Mouse (Mus musculus) liver, embryonic 12.5 days (tissue): ENCODE results near the gene Golgb1. TPM values are rescaled to one million over a fixed set of nuclear protein-coding genes. Genes with fewer than 3 reads are reported as not detected.
A peak's percentile ranks its signal among the peaks of the same experiment; 100 is the strongest.

ENCODE experiments used
- ATAC-seq: fragments of 200-750 bp; cut with Nextera tagmentation; 2 replicates; pipeline ENCODE4 v1.8.0; 2017; ENCODE audit warnings: moderate number of reproducible peaks, mild to moderate bottlenecking, moderate library complexity
- H3K27ac ChIP-seq: fragments of 300-500 bp; sonication (generic); 2 replicates; pipeline ENCODE4 v1.5.1; 2016; ENCODE audit warnings: mild to moderate bottlenecking
- H3K27me3 ChIP-seq: fragments of 300-500 bp; sonication (generic); replicated peaks from 2 replicates; pipeline ENCODE4 v1.6.1; 2016; ENCODE audit warnings: mild to moderate bottlenecking, moderate library complexity
- H3K36me3 ChIP-seq: fragments of 300-500 bp; sonication (generic); 2 replicates; pipeline ENCODE4 v1.6.1; 2016; ENCODE audit warnings: mild to moderate bottlenecking, moderate library complexity
- H3K4me1 ChIP-seq: fragments of 300-500 bp; sonication (generic); 2 replicates; pipeline ENCODE4 v1.6.1; 2016
- H3K4me2 ChIP-seq: fragments of 300-500 bp; sonication (generic); 2 replicates; pipeline ENCODE4 v1.6.1; 2016; ENCODE audit warnings: mild to moderate bottlenecking, moderate library complexity
- H3K4me3 ChIP-seq: fragments of 300-500 bp; sonication (generic); 2 replicates; pipeline ENCODE4 v1.5.1; 2016; ENCODE audit warnings: mild to moderate bottlenecking, moderate library complexity
- H3K9ac ChIP-seq: fragments of 300-500 bp; sonication (generic); 2 replicates; pipeline ENCODE4 v1.6.1; 2016; ENCODE audit warnings: mild to moderate bottlenecking, moderate library complexity
- H3K9me3 ChIP-seq: fragments of 300-500 bp; sonication (generic); replicated peaks from 2 replicates; pipeline ENCODE4 v1.6.1; 2016; ENCODE audit warnings: mild to moderate bottlenecking, moderate library complexity
- WGBS: fragments of 180-500 bp; shearing (Covaris S2); methylation state at CpG from one replicate; pipeline ENCODE4 v1.1.7; 2016; ENCODE audit not compliant: insufficient replicate concordance; 5-methylcytosine and 5-hydroxymethylcytosine counted together
- polyA plus RNA-seq: library from polyadenylated mRNA; unstranded; fragments of >200 nt; fragmentation: Nextera tagmentation; extraction: Ambion mirVana; gene quantifications from 2 replicates; pipeline ENCODE4 v1.2.1, GENCODE M21; 2016

Golgb1 gene
- polyA plus RNA-seq, 1 experiment from 2014 or later, result 36.3 TPM

DNA sequence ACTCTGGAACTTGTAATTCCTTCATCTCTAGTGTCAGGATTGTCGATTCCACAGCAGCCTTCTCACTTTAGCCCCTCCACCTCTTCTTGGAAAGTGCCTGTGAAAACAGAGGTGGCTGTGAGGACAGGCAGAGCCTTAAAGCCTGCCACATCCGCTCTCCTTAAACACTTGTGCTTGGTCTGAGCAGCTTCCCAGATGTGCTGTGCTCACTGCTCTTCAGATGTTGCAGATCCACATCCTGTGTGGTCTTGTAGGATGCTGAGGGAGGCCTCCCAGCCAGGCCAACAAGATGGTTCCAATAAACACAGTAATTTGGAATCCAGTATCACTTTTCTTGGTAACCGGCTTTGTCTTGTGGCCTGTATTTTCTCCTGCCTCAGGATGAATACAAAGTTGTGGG lies 57.0 kb downstream of the Golgb1 start:
- ATAC-seq, result no peak
- no peak overlapping the region for H3K4me2 ChIP-seq
- H3K4me3 ChIP-seq, result no peak overlapping the region
- no peak overlapping the region for H3K27ac ChIP-seq
- WGBS, result 84% methylated on average over 3 of the region's 3 CpGs
- H3K27me3 ChIP-seq, result no peaks in the 10 kb centered on the region
- H3K9me3 ChIP-seq, result no peaks in the 10 kb centered on the region
- H3K9ac ChIP-seq, result no peak overlapping the region
- peaks cover 23% of the 10 kb centered on the region for H3K4me1 ChIP-seq
- H3K36me3 ChIP-seq, result peaks cover 59% of the 10 kb centered on the region

DNA sequence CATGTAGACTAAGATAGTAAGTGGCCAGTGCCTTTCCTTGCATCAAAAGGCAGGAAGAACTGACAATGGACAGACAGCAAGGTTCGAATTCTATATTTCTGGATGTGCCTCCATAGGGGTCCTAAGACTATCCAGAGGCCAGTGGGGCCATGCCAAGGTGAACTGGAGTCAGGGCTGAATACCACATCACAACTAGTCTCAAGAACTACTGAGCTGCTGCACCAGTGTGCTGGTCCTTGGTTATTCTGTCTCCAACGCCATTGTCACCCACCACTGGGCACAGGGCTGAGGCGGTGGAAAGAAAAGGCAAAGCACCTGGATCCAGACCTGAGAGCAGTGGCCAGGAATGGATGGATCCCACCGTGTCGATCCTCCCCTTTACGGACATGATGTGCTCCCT lies 57.6 kb downstream of the Golgb1 start:
- Histone ChIP-seq H3K9ac (no peak overlapping the region), H3K36me3 (peaks cover 54% of the 10 kb centered on the region), H3K27me3 (no peaks in the 10 kb centered on the region), H3K9me3 (no peaks in the 10 kb centered on the region), H3K4me1 (peaks cover 23% of the 10 kb centered on the region), H3K4me3 (no peak overlapping the region), H3K27ac (no peak overlapping the region), H3K4me2 (no peak overlapping the region)
- 83% methylated on average over 6 of the region's 6 CpGs for WGBS
- ATAC-seq, result no peak

DNA sequence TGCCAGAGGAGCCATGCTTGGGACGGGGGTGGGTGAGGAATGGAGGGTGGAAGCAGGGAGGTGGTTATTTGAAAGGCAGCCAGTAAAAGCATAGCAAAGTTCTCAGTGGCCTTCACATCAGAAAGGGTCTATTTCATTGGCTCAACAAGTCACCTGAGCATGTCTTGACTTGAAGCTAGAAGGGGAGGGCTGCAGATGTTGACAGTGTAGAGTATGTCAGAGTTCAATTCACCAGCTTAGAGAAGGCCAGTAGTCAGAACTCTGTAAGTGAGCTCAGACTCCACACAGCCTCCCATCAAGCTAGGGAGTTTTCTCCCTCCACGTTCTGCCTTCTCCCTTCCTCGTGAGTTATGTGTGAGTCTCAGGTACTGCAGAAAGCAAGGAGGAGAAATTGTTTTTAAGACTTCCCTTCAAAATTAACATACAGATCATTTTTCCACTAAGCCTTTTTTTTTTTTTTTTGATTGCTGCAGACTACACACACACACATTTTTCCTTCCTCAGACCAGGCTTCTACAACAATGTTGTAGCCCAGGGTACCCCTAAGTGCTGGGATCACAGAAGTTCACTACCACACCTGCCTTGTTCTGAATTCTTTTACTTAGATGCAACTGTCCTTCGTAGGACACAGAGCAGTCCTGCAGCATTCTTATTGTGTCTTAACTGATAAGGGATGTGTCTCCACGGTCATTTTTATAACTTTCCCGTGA lies 59.3 kb downstream of the Golgb1 start:
- peak overlapping the region; percentile 67; the same call in 1 of the 2 replicates for H3K27ac ChIP-seq
- peak; percentile 51; the same call in 1 of the 2 replicates for ATAC-seq
- H3K27me3 ChIP-seq, result no peaks in the 10 kb centered on the region
- peak overlapping the region; percentile 31; the same call in 1 of the 2 replicates for H3K9ac ChIP-seq
- peak overlapping the region; percentile 33 for H3K4me3 ChIP-seq
- WGBS, result 26% methylated on average over 6 of the region's 6 CpGs
- peak overlapping the region; percentile 40 for H3K4me2 ChIP-seq
- peaks cover 23% of the 10 kb centered on the region for H3K4me1 ChIP-seq
- peaks cover 38% of the 10 kb centered on the region for H3K36me3 ChIP-seq
- H3K9me3 ChIP-seq, result no peaks in the 10 kb centered on the region

DNA sequence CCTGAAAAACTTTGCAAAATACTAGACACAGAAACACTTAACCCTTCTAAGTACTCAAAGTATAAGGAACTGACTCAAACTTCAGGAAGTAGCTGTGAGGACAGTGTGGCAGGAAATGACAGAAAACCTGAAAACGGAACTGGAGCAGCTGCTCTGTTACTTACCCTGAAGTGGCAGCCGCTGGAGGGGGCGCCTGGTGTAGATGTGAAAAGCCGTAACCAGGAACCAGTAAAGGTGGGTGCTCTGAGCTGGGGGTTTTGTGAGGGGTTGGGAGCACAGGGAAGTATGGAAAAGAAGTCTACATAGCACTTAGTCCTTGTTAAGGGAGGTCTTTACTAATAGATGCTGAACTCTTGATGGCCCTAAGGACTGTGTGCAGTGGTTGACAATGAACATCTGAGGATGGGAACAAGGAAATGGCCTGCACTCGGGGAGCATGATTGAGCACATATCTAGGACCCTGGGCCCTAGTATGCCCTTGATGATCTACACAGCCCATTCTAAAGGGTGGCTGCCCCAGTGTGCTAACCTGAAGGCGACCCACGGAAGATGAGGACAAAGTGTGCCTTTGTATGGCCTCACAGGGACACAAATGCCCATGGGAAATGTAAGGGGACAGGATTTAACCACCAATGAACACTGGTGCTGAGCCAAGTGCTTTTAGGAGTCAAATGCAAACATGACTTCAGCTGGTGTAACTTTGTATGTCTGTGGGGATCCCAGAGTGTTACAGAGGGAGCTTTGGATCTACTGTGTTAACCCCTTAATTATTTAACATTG lies 60.1 kb downstream of the Golgb1 start, which contains the start of gene Hcls1:
Hcls1 (plus strand) TSS at position 143 of the 780 bp plus-strand sequence.
- 34% methylated on average over 7 of the region's 7 CpGs for WGBS
- Histone ChIP-seq H3K9ac (peak within 1 kb of the TSS; percentile 31; the same call in 1 of the 2 replicates), H3K9me3 (no peaks in the 10 kb centered on the region), H3K27ac (peak within 1 kb of the TSS; percentile 67), H3K4me3 (peak within 1 kb of the TSS; percentile 33), H3K4me2 (peak within 1 kb of the TSS; percentile 40), H3K36me3 (peaks cover 30% of the 10 kb centered on the region), H3K27me3 (no peaks in the 10 kb centered on the region), H3K4me1 (peaks cover 23% of the 10 kb centered on the region)
- ATAC-seq, result peak; percentile 53

DNA sequence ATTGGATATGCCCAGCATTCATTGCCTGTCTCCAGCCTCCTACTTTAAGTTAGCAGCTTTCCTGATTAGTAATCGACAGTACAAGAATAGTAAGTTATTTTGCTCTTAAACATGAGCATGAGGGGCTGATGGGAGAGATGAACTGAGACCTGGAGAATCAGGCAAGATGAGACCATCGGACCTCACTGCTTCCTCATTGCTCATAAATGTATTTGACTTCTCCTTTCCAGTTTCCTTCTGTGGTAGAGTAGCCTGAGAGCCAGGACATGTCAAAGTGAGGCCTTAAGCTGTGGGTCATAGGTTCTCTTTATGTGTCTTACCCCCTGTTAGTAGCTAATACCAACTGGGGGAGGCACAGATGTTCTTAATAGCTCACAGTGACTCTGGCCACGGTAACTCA lies 60.9 kb downstream of the Golgb1 start:
- ATAC-seq, result no peak
- Histone ChIP-seq H3K27ac (0 out of 2 replicates have a peak overlapping the region, but pooled peaks have one; percentile 67), H3K4me2 (peak overlapping the region; percentile 40), H3K36me3 (peaks cover 22% of the 10 kb centered on the region), H3K9me3 (no peaks in the 10 kb centered on the region), H3K4me1 (peaks cover 23% of the 10 kb centered on the region), H3K27me3 (no peaks in the 10 kb centered on the region), H3K9ac (no peak overlapping the region), H3K4me3 (peak overlapping the region; percentile 33; the same call in 1 of the 2 replicates)
- WGBS, result 32% methylated on average over 3 of the region's 3 CpGs

DNA sequence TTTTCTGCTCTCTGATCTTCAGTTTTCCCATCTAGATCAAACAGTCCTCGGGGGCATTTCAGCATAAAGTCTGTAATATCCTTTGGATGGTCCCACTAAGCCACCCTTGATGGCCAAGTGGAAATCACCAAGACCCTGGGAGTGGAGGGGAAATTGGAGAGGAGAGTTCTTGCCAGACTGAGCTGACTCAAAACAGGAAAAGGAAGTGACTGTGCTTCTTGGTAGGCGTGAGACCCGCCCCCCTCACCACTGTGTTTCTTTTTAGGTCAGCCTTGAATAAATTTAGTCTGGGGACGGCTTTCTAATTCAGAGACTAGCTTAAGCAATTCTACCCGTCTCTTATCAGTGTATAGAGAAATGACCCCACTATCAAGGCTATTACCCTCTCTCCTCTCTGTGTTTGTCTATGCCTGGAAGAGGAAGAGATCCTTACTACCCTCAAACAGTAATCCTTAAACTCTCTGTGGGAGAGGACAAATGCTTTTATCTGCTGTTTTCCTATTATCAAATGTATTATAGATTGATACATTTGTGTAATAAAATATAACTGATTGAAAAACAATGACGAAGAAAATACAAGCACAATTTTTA lies 66.3 kb downstream of the Golgb1 start:
- H3K27me3 ChIP-seq, result no peaks in the 10 kb centered on the region
- 37% methylated on average over 6 of the region's 6 CpGs for WGBS
- H3K9ac ChIP-seq, result no peak overlapping the region
- H3K4me1 ChIP-seq, result 0 out of 2 replicates have a peak, but pooled peaks cover 10% of the 10 kb centered on the region
- H3K4me3 ChIP-seq, result no peak overlapping the region
- no peak for ATAC-seq
- H3K27ac ChIP-seq, result no peak overlapping the region
- H3K36me3 ChIP-seq, result no peaks in the 10 kb centered on the region
- H3K9me3 ChIP-seq, result no peaks in the 10 kb centered on the region
- no peak overlapping the region for H3K4me2 ChIP-seq

DNA sequence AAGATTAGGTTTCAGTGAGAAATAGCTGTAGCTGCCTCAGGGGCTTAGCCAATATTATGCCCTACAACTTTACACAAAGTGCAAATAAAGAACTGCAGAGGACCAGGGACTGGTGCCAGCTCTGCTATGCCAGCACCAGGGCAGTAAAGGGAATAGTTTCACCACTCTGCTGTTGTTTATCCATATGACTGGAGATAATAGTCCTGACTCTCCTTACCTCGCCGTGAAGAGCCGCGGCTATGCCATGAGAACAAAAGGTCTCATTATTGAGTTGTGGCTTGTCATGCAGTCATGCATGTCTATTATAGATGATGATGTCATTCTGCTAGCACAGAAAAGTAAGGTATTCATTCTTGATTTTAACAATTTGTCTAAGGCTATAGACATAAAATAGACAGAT lies 67.0 kb downstream of the Golgb1 start:
- no peak overlapping the region for H3K9ac ChIP-seq
- 0 out of 2 replicates have a peak, but pooled peaks cover 8% of the 10 kb centered on the region for H3K4me1 ChIP-seq
- no peak for ATAC-seq
- H3K4me2 ChIP-seq, result no peak overlapping the region
- no peaks in the 10 kb centered on the region for H3K27me3 ChIP-seq
- WGBS, result 91% methylated on average over 4 of the region's 4 CpGs
- no peaks in the 10 kb centered on the region for H3K9me3 ChIP-seq
- no peak overlapping the region for H3K4me3 ChIP-seq
- no peak overlapping the region for H3K27ac ChIP-seq
- H3K36me3 ChIP-seq, result no peaks in the 10 kb centered on the region

DNA sequence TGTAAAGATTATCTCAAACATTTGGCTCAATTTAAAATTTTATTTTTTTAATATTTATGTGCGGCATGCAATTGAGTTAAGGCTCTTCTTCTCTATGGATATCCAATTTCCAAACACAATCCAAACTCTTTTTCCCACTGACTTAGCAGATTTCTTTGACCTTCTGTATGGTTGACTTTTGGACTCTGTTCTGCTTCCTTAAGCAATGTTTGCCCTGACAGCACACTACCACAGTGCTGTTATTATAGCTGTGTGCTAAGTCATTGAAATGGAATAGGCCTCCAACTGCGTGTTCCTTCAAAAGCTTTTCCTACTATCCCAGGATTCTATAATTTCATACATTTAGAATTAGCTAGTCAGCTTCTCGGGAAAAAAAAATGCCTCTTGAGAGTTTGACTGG lies 68.7 kb downstream of the Golgb1 start:
- Histone ChIP-seq H3K9ac (no peak overlapping the region), H3K27ac (no peak overlapping the region), H3K36me3 (no peaks in the 10 kb centered on the region), H3K9me3 (no peaks in the 10 kb centered on the region), H3K27me3 (no peaks in the 10 kb centered on the region), H3K4me2 (no peak overlapping the region), H3K4me1 (0 out of 2 replicates have a peak, but pooled peaks cover 8% of the 10 kb centered on the region), H3K4me3 (no peak overlapping the region)
- WGBS, result 66% methylated on average over 3 of the region's 3 CpGs
- no peak for ATAC-seq

DNA sequence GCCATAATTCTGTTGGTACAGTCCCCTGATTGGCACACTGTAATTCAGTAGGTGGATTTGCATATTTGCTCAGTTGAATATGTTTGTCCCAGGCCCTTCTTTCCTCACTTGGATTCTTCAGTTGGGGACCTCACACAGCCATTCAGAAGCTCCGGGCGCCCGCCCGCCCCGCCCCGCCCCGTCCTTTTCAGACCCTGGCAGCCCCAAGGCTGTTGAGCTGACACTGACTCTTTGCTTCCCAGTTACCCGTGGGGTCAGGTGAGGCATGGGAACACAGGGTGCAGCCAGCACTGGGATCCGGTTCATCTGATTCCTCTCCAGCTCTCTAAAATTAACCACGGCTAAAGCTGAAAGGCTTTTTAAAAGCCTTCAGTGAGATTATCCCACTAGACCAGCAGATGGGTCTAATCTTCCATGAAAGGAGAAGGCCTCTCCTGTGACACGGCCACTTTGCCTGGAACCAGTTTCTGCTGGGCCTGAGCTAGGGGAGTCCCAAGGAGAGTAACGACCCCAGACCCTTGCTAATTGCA lies 70.0 kb downstream of the Golgb1 start:
- Histone ChIP-seq H3K4me3 (no peak overlapping the region), H3K27me3 (no peaks in the 10 kb centered on the region), H3K4me1 (0 out of 2 replicates have a peak, but pooled peaks cover 8% of the 10 kb centered on the region), H3K27ac (no peak overlapping the region), H3K9ac (no peak overlapping the region), H3K9me3 (no peaks in the 10 kb centered on the region), H3K36me3 (no peaks in the 10 kb centered on the region), H3K4me2 (no peak overlapping the region)
- WGBS, result 77% methylated on average over 12 of the region's 12 CpGs
- no peak for ATAC-seq

DNA sequence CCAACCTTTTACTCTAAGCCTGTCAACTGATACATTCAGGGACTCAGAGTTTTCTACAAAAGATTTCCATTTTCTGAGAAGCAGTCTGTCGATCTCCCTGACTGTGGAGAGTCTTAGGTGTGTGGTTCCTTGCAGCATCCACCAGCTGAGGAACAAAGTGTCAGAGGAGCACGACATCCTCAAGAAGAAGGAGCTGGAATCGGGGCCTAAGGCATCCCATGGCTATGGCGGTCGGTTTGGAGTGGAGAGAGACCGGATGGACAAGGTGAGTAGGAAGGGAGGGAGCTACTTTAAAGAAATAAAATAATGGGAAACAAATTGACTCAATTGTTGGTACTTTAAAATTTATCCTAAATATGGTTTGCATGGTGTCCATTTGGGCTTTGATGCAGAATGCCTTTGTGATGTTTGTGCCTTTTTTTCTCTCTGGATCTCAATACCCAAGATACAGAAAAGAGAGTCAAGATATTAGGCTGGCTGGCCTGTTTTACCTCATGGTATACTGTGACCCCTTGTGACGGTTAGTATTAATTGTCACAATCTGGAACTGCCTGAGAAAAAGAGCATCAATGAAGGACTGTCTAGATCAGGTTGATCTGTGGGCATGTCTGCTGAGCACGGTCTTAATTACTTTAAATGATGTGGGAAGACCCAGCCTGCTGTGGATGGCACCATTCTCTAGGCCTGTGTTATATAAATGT lies 71.7 kb downstream of the Golgb1 start:
- Histone ChIP-seq H3K4me1 (0 out of 2 replicates have a peak, but pooled peaks cover 4% of the 10 kb centered on the region), H3K9ac (no peak overlapping the region), H3K4me3 (no peak overlapping the region), H3K4me2 (no peak overlapping the region), H3K36me3 (no peaks in the 10 kb centered on the region), H3K27ac (no peak overlapping the region), H3K9me3 (no peaks in the 10 kb centered on the region), H3K27me3 (no peaks in the 10 kb centered on the region)
- ATAC-seq, result no peak
- WGBS, result 79% methylated on average over 8 of the region's 8 CpGs

DNA sequence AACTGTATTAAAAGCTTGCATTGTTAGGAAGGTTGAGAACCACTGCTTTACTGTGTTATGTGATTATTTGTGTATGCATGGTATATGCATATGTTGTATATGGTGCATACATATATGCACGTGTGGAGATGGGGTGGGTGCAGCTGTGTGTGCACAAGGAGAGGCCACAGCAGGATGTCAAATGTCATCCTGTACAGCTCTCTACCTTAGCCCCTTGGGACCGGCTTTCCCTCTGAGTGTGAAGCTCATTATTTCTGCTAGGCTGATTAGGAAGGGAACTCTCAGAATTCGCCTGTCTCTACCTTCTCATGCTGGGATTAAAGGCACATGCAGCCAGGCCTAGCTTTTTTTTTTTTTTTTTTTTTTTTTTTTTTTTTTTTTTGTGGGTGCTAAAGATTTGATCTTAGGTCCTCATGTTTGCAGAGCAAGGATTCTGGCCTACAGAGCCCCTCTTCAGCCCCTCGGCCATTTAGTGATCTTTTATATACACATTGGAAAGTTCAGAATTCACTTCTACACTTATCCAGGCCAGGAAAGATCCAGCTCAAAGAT lies 72.8 kb downstream of the Golgb1 start:
- H3K4me3 ChIP-seq, result no peak overlapping the region
- no peaks in the 10 kb centered on the region for H3K36me3 ChIP-seq
- H3K9me3 ChIP-seq, result no peaks in the 10 kb centered on the region
- H3K9ac ChIP-seq, result no peak overlapping the region
- no peaks in the 10 kb centered on the region for H3K4me1 ChIP-seq
- ATAC-seq, result no peak
- 66% methylated on average over 4 of the region's 4 CpGs for WGBS
- H3K27ac ChIP-seq, result no peak overlapping the region
- no peak overlapping the region for H3K4me2 ChIP-seq
- no peaks in the 10 kb centered on the region for H3K27me3 ChIP-seq
